Mouse (Mus musculus) hindbrain, embryonic 16.5 days (tissue): ENCODE measurements around the gene Dusp27. TPM values are rescaled to one million over a fixed set of nuclear protein-coding genes. Genes with fewer than 3 reads are reported as not detected.

Experiments used
- ATAC-seq: fragments of 200-750 bp; cut with Nextera tagmentation; 2 replicates; pipeline ENCODE4 v1.8.0; 2017; ENCODE audit warnings: moderate TSS enrichment, moderate library complexity
- H3K27ac ChIP-seq: fragments of 300-500 bp; sonication (generic); 2 replicates; pipeline ENCODE4 v1.5.1; 2014; ENCODE audit warnings: low read depth, mild to moderate bottlenecking, control low read depth, low read length, moderate library complexity
- H3K27me3 ChIP-seq: fragments of 300-500 bp; sonication (generic); replicated peaks from 2 replicates; pipeline ENCODE4 v1.6.1; 2014; ENCODE audit warnings: low read length; ENCODE audit not compliant: control insufficient read depth, insufficient read depth
- H3K36me3 ChIP-seq: fragments of 300-500 bp; sonication (generic); 2 replicates; pipeline ENCODE4 v1.6.1; 2014; ENCODE audit warnings: mild to moderate bottlenecking, low read length, moderate library complexity, mixed read lengths; ENCODE audit not compliant: control insufficient read depth, insufficient read depth
- H3K4me1 ChIP-seq: fragments of 300-500 bp; sonication (generic); 2 replicates; pipeline ENCODE4 v1.6.1; 2014; ENCODE audit warnings: low read depth, low read length; ENCODE audit not compliant: control insufficient read depth, insufficient read depth
- H3K4me2 ChIP-seq: fragments of 300-500 bp; sonication (generic); 2 replicates; pipeline ENCODE4 v1.6.1; 2014; ENCODE audit warnings: mild to moderate bottlenecking, low read length, control low read depth, moderate library complexity
- H3K4me3 ChIP-seq: fragments of 300-500 bp; sonication (generic); 2 replicates; pipeline ENCODE4 v1.5.1; 2014; ENCODE audit warnings: mild to moderate bottlenecking, low read length, control low read depth, moderate library complexity
- H3K9ac ChIP-seq: fragments of 300-500 bp; sonication (generic); 2 replicates; pipeline ENCODE4 v1.6.1; 2014; ENCODE audit warnings: low read depth, mild to moderate bottlenecking, control low read depth, low read length, moderate library complexity
- H3K9me3 ChIP-seq: fragments of 300-500 bp; sonication (generic); 2 replicates; pipeline ENCODE4 v1.6.1; 2014; ENCODE audit warnings: mild to moderate bottlenecking, low read length, moderate library complexity; ENCODE audit not compliant: control insufficient read depth
- WGBS: fragments of 180-500 bp; shearing (Covaris S2); extraction: QIAGEN DNeasy Blood & Tissue Kit; methylation state at CpG from one replicate; pipeline ENCODE4 v1.1.7; 2014; 5-methylcytosine and 5-hydroxymethylcytosine counted together
- polyA plus RNA-seq: library from polyadenylated mRNA; unstranded; fragments of >200 nt; fragmentation: Nextera tagmentation; extraction: Ambion mirVana; gene quantifications from 2 replicates; pipeline ENCODE4 v1.2.1, GENCODE M21; 2015

The Dusp27 gene
- polyA plus RNA-seq, 1 experiment from 2014 or later: 1.1 TPM

DNA sequence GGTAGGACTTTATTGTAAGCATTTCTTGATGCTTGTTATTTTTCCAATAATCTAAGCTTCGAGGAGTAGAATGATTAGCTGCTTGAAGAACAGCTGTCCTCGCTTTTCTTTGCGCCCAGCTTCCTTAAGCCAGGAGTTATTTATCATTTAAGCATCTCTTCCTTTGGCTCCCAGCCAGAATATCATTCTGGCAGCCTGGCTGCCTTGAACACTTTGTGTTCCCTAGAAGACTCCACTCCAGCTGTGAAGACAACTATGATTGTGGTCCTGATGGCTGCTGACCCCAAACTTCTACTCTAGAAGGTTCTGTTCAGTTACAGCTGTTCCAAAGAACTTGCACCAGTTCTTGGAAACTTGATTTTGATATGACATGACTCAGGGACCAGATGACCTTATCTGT lies 66.2 kb downstream of the Dusp27 start:
- Histone ChIP-seq H3K9me3 (no peaks in the 10 kb centered on the region), H3K9ac (no peak overlapping the region), H3K27ac (no peak overlapping the region), H3K4me2 (no peak overlapping the region), H3K4me1 (peaks cover under 1% of the 10 kb centered on the region; the same call in 1 of the 2 replicates), H3K36me3 (no peaks in the 10 kb centered on the region), H3K27me3 (no peaks in the 10 kb centered on the region), H3K4me3 (no peak overlapping the region)
- ATAC-seq: no peak
- WGBS: 39% methylated on average over 3 of the region's 3 CpGs

DNA sequence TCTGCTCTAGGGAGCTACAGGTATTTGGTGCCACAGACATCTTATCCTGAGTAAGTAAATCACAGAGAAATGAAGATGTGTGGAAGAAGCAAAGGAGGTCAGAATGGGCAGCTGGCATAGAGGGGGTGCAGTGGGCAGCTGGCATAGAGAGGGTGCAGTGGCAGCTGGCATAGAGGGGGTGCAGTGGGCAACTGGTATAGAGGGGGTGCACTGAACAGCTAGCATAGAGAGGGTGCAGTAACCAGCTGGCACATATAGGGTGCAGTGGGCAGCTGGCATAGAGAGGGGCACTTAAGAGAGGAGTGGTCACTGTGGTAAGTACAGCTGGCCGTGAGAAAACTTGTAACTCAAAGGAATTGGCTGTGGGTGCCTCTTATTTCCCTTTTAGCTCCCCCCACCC lies 67.3 kb downstream of the Dusp27 start:
- Histone ChIP-seq H3K4me3 (no peak overlapping the region), H3K9me3 (no peaks in the 10 kb centered on the region), H3K27ac (no peak overlapping the region), H3K27me3 (no peaks in the 10 kb centered on the region), H3K4me2 (no peak overlapping the region), H3K4me1 (peaks cover 5% of the 10 kb centered on the region), H3K9ac (no peak overlapping the region), H3K36me3 (no peaks in the 10 kb centered on the region)
- WGBS: 45% methylated on average over 1 of the region's 1 CpGs
- ATAC-seq: no peak

DNA sequence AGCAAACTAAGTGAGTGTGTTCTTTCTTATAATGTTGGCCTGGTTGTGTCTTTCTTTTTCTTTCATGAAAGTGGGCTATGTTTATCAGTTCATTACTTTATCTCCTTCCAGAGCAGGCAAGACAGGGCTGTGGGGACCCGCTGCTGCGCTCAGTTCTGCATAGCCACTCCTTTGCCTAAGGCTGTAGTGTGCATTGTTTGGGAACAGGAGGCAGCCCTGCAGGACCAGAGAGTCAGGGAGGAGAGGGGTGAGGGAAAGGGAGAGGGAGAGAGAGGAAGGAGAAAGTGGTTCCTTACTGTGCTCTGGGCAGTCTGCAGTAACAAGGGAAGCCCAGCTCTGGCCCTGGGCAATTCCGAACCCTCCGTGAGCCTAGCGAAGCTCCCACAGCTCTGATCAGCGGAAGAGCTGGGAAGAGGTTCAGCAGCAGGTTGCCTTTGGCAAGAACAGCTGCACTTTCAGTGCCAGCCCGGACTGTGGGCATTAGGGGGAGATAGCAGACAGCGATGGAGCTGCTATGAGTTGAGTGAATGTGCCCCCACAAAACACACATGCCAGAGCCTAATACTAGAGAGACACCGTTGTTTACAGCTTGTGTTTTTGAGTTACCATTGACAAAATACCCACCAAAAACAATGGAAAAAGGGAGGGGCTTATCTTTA lies 71.5 kb downstream of the Dusp27 start:
- peak; percentile 62 for ATAC-seq
- WGBS: 23% methylated on average over 9 of the region's 9 CpGs
- Histone ChIP-seq H3K9me3 (no peaks in the 10 kb centered on the region), H3K4me1 (peaks cover 5% of the 10 kb centered on the region), H3K4me3 (no peak overlapping the region), H3K27ac (no peak overlapping the region), H3K9ac (no peak overlapping the region), H3K27me3 (no peaks in the 10 kb centered on the region), H3K4me2 (peak overlapping the region; percentile 15; the same call in 1 of the 2 replicates), H3K36me3 (no peaks in the 10 kb centered on the region)

DNA sequence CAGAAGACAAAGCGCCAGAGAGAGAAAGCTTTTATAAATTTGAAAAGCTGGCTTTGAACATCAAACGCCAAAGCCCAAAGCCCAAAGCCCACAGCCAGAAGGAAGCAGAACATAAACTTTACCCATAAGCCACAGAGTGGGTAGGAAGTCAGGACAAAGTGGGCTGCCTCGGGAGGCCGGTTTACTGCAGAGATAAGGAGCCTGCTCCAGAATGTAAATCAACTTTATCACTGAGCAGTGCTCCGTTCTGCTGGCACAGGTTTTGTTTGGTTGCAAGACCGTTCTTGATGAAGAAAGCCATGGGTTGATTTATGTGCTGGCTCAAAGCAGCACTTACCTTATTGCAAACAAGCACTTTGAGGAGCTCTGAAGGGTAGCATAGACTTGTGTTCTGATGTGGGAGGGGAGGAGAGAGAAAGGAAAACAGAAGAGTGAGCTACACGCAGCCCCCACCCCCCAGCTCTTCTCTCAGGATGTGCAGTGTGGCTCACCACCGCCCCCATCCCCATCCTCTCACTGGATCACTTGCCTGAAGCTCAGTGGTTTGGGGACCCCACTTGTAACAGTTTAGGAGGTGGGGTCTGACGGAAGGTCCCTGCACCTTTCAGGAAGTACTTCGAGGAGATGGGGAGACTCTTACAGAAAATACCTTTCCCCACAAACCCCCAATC lies 74.3 kb downstream of the Dusp27 start:
- Histone ChIP-seq H3K27ac (no peak overlapping the region), H3K36me3 (no peaks in the 10 kb centered on the region), H3K27me3 (no peaks in the 10 kb centered on the region), H3K4me2 (no peak overlapping the region), H3K9me3 (no peaks in the 10 kb centered on the region), H3K9ac (no peak overlapping the region), H3K4me1 (peaks cover 15% of the 10 kb centered on the region), H3K4me3 (no peak overlapping the region)
- no peak for ATAC-seq
- WGBS: 35% methylated on average over 10 of the region's 10 CpGs

DNA sequence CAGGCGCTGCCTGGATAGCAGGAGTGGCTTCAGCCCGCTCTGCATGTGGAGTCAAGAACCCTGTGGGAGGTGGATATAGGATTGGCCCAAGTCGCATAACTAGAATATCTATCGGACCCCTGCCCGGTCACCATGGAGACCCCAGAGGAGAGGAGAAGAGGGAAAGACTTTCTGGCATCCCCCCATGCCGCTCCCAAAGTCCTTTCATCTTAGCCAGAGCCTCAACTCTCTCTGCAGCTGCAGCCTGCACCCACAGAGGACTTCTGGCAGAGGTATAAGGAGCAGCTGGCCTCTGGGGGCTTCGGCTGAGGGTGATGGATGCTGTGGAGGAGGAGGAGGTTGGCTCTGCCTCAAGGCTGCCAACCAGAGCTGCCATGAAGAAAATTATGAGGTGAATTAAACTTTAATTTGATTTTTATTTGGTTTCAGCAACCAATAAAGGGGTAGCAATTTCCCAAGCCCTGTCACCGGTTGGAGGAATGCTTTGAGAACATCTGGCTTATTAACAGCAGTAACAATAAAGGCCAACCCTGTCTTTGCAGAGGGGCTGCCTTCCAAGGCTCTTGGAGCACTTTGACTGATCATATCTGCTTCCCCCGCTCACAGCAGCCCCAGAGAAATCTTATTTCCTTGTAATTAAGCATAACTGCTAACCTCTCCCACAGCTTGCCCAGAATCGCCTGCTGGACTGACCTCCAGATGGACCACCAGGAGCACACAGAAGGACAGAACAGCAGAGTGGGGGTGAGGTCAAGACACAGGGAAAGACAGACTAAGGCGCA lies 78.5 kb downstream of the Dusp27 start:
- WGBS: 6% methylated on average over 11 of the region's 11 CpGs
- Histone ChIP-seq H3K4me3 (peak overlapping the region; percentile 42), H3K27me3 (peaks cover 6% of the 10 kb centered on the region; the same call in 1 of the 2 replicates), H3K36me3 (no peaks in the 10 kb centered on the region), H3K4me2 (peak overlapping the region; percentile 79), H3K9me3 (no peaks in the 10 kb centered on the region), H3K27ac (no peak overlapping the region), H3K9ac (no peak overlapping the region; the same call in 1 of the 2 replicates), H3K4me1 (peaks cover 13% of the 10 kb centered on the region)
- peak; percentile 73 for ATAC-seq

DNA sequence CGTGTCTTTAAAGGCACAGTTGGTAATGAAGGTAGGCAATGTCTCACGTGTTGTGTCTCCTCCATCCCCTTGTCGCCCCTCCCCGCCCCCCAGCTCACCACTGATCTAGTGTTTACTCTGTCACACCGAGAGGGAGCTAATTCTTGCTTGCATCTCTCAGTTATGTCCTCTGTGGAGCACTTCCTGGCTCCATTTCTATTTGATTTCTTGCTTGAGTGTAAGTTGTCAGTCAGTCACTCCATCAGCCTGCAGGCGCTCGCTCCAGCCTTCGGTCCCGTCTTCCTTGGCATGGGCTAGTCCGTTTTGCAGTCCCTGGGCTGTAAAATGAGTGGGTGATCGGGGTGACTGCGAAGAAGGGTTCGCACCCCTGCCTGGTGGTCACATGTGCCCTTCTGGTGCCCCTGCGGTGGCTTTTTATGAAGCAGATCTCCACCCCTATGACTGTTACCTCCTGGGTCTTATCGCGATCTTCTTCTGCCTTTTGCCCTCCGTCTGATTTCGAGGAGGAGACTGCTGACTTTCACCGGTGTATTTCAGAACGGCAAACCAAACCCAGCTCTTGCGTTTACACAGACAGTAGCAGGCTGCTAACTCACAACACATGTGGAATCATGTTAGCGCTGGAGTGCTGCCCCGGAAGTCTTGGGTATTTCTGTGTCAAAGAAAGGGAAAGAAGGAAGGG lies 79.4 kb downstream of the Dusp27 start:
- peaks cover 16% of the 10 kb centered on the region for H3K4me1 ChIP-seq
- under 1% methylated on average over 23 of the region's 23 CpGs for WGBS
- ATAC-seq: peak; percentile 51

More for the DNA sequence above, 79.4 kb downstream of the Dusp27 start:
- Histone ChIP-seq H3K9me3 (no peaks in the 10 kb centered on the region), H3K4me3 (peak overlapping the region; percentile 42), H3K27ac (peak overlapping the region; percentile 27; the same call in 1 of the 2 replicates), H3K36me3 (no peaks in the 10 kb centered on the region), H3K27me3 (peaks cover 6% of the 10 kb centered on the region; the same call in 1 of the 2 replicates), H3K9ac (peak overlapping the region; percentile 46), H3K4me2 (peak overlapping the region; percentile 79)

Other genes starting within 250 kb of the Dusp27 start
- 14.3 and 15.5 TPM in 2 replicates for gene Pou2f1, start 125.2 kb downstream of the Dusp27 start, polyA plus RNA-seq
- not detected in 2 replicates for gene Gpa33, start 2.3 kb upstream of the Dusp27 start, polyA plus RNA-seq
- 0.17 and 0.29 TPM in 2 replicates for gene Mael, start 110.8 kb upstream of the Dusp27 start, polyA plus RNA-seq
- gene Ildr2, start 126.2 kb upstream of the Dusp27 start, polyA plus RNA-seq: 3.3 TPM in 2 replicates